Mouse (Mus musculus): ENCODE measurements at regions not wholly inside any gene's neighbourhood (a gene's known extent, or its start where the extent isn't known, plus 50 kb on each side); places are given as distances from the start of the nearest gene placed in this dataset.

DNA sequence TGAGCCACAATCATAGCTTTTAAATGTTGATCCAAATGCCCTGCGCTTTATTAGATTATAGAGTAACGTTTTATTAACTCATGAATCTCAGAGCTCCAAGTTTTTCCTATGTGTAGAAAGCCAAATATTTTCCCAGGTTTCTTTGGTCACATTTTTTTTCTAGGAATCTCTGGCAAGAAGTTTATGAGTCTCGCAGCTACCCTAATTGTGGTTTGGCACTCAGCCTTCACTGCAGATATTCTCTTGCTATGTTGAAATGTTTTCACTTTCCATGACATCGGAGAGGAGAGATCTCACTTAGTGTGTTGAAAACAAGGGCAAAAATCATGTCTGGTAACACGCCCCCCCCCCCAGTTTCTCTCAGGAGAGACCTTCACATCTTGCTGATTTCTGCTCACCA lies 212.4 kb downstream of the Tmem26 start:
- TF ChIP-seq CTCF (IDR thresholded peaks at IDR 0.05; ENCODE audit: control insufficient read depth, insufficient read depth, low read length) (no peak), POLR2A (IDR thresholded peaks at IDR 0.05; ENCODE audit: borderline replicate concordance, control insufficient read depth, low read depth, low read length) (no peak)

All from bone marrow, adult 2 months (tissue).